Mouse (Mus musculus) adrenal gland, postnatal 10 days (tissue): ENCODE results near the gene Fam136a. TPM values are rescaled to one million over a fixed set of nuclear protein-coding genes. Genes with fewer than 3 reads are reported as not detected.
"Not testable (repeated sequence)": the region's sequence is repeated elsewhere in the genome, so short reads cannot be mapped to it uniquely, and the experiment has no call there.

ENCODE experiments used
- DNase-seq: peaks from one replicate; pipeline ENCODE4 v3.0.0; 2021; ENCODE audit warnings: mixed read lengths
- total RNA-seq, 2 experiments: library from RNA; stranded (reverse); gene quantifications; 2 replicates each; pipeline ENCODE4 v1.2.3; 2021

Fam136a gene
- total RNA-seq, 2 experiments from 2014 or later: 75.1 to 80.4 TPM

- DNase-seq: peak; percentile 89
Measured at GRCm38 (mm10) chr6:86366125-86366852, 843 bp downstream of the Fam136a start.

GRCm38 (mm10) chr6:86366853-86367249, 1.4 kb downstream of the Fam136a start:
- no peak for DNase-seq

GRCm38 (mm10) chr6:86368479-86368878, 3.0 kb downstream of the Fam136a start:
- no peak for DNase-seq

GRCm38 (mm10) chr6:86370093-86370713, 4.8 kb downstream of the Fam136a start:
- DNase-seq: no peak

- no peak for DNase-seq
Measured at GRCm38 (mm10) chr6:86370764-86371339, 5.4 kb downstream of the Fam136a start, which contains the start of gene Snrpg. Snrpg (plus strand) TSS chr6:86371304.

- peak; percentile 97 for DNase-seq
Measured at GRCm38 (mm10) chr6:86371340-86371911, 6.0 kb downstream of the Fam136a start.

- peak; percentile 44 for DNase-seq
Measured at GRCm38 (mm10) chr6:86371950-86372516, 6.6 kb downstream of the Fam136a start.

- DNase-seq: no peak
Measured at GRCm38 (mm10) chr6:86373556-86373955, 8.1 kb downstream of the Fam136a start.

- peak; percentile 24 for DNase-seq
Measured at GRCm38 (mm10) chr6:86378341-86378740, 12.9 kb downstream of the Fam136a start.

GRCm38 (mm10) chr6:86380112-86380511, 14.7 kb downstream of the Fam136a start:
- DNase-seq: not testable (repeated sequence)

- DNase-seq: no peak
Measured at GRCm38 (mm10) chr6:86382551-86382950, 17.1 kb downstream of the Fam136a start.

- no peak for DNase-seq
Measured at GRCm38 (mm10) chr6:86383370-86383769, 17.9 kb downstream of the Fam136a start.

- no peak for DNase-seq
Measured at GRCm38 (mm10) chr6:86384692-86385091, 19.2 kb downstream of the Fam136a start.

GRCm38 (mm10) chr6:86385362-86386104, 20.1 kb downstream of the Fam136a start:
- DNase-seq: no peak

- DNase-seq: no peak
Measured at GRCm38 (mm10) chr6:86387313-86387712, 21.9 kb downstream of the Fam136a start.

- no peak for DNase-seq
Measured at GRCm38 (mm10) chr6:86388461-86388860, 23.0 kb downstream of the Fam136a start.

GRCm38 (mm10) chr6:86391326-86391725, 25.9 kb downstream of the Fam136a start:
- DNase-seq: no peak

- DNase-seq: no peak
Measured at GRCm38 (mm10) chr6:86393187-86393586, 27.7 kb downstream of the Fam136a start.

GRCm38 (mm10) chr6:86394078-86394720, 28.8 kb downstream of the Fam136a start:
- DNase-seq: no peak

- peak; percentile 15 for DNase-seq
Measured at GRCm38 (mm10) chr6:86395021-86395420, 29.6 kb downstream of the Fam136a start.

GRCm38 (mm10) chr6:86395969-86396368, 30.5 kb downstream of the Fam136a start:
- DNase-seq: no peak
